Mouse (Mus musculus): ENCODE measurements at regions not wholly inside any gene's neighbourhood (a gene's known extent, or its start where the extent isn't known, plus 50 kb on each side); places are given as distances from the start of the nearest gene placed in this dataset.

DNA sequence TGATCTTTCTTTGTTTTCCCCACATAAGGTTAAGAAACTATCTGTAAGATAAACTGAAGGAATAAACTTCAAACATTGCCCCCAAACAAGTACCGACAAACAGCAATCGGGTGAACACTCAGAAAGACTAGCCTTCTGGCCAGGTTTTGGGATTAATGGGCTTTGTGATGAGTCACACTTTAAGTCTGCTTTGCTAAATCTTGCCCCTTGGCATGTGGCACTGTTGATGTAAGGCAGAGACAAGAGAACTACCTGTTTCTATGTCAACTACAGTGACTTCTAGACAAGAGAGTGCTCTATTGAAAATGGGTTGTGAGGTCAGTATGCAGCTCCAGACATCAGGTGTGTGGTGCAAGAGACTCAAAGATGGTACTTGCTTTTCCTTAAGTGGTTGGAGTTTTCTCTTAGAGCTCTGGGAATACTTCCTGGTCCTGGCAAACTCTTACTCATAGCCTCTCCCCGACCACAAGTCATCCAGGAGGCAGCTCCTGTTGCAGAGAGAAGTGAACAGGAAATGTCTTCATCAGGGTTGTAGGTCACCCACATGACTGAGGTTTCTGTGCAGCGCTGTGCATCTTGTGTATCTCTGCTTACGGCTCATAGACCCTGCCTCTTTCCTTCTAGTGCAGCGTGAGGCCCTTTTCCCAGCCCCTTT lies 198.9 kb downstream of the 1700064H15Rik start:
- Histone ChIP-seq H3K4me3 (ENCODE audit: insufficient read depth in 1 of 2, low read depth in 1 of 2, low read length in 2 of 2, poor library complexity in 1 of 2, severe bottlenecking in 1 of 2) (no peak overlapping the region), H3K9me3 (ENCODE audit: control insufficient read depth, insufficient read depth, low read depth, low read length) (no peaks in the 10 kb centered on the region), H3K27ac (ENCODE audit: insufficient read depth, low read depth, low read length, poor library complexity, severe bottlenecking) (no peak overlapping the region), H3K9ac (ENCODE audit: insufficient read depth, low read depth, low read length, poor library complexity, severe bottlenecking) (no peak overlapping the region), H3K36me3 (ENCODE audit: control insufficient read depth, insufficient read depth, low read length, poor library complexity, severe bottlenecking) (no peaks in the 10 kb centered on the region), H3K4me1 (ENCODE audit: control insufficient read depth in 2 of 2, insufficient read depth in 2 of 2, low read length in 2 of 2, poor library complexity in 1 of 2) (no peaks in the 10 kb centered on the region)
- no peak for DNase-seq (ENCODE audit: low read depth, low spot score)
- in situ Hi-C loops (cut with MboI; ENCODE audit: low sequenced_read_pairs in 2 of 2, unreplicated experiment in 2 of 2): no loop called here
- TF ChIP-seq HCFC1 (IDR thresholded peaks at IDR 0.05; ENCODE audit: borderline replicate concordance, insufficient read depth, low read length): no peak

GRCm38 (mm10) chr3:19429010-19429409 lies 199.5 kb downstream of the 1700064H15Rik start:
- TF ChIP-seq HCFC1 (IDR thresholded peaks at IDR 0.05; ENCODE audit: borderline replicate concordance, insufficient read depth, low read length) (no peak), CHD2 (IDR thresholded peaks at IDR 0.05; ENCODE audit: low read depth, low read length) (no peak), ZNF384 (IDR thresholded peaks at IDR 0.05; ENCODE audit: low read depth, low read length) (no peak), MAFK (IDR thresholded peaks at IDR 0.05; ENCODE audit: insufficient read depth, low read depth, low read length) (no peak), ZC3H11A (IDR thresholded peaks at IDR 0.05; ENCODE audit: borderline replicate concordance, low read depth, low read length) (no peak)
- in situ Hi-C loops (cut with MboI; ENCODE audit: low sequenced_read_pairs in 2 of 2, unreplicated experiment in 2 of 2): no loop called here
- Histone ChIP-seq H3K9me3 (ENCODE audit: control insufficient read depth, insufficient read depth, low read depth, low read length) (no peaks in the 10 kb centered on the region), H3K4me1 (ENCODE audit: control insufficient read depth in 2 of 2, insufficient read depth in 2 of 2, low read length in 2 of 2, poor library complexity in 1 of 2) (no peaks in the 10 kb centered on the region), H3K27ac (ENCODE audit: insufficient read depth, low read depth, low read length, poor library complexity, severe bottlenecking) (no peak overlapping the region), H3K9ac (ENCODE audit: insufficient read depth, low read depth, low read length, poor library complexity, severe bottlenecking) (no peak overlapping the region), H3K4me3 (ENCODE audit: insufficient read depth in 1 of 2, low read depth in 1 of 2, low read length in 2 of 2, poor library complexity in 1 of 2, severe bottlenecking in 1 of 2) (no peak overlapping the region), H3K36me3 (ENCODE audit: control insufficient read depth, insufficient read depth, low read length, poor library complexity, severe bottlenecking) (no peaks in the 10 kb centered on the region)
- no peak for DNase-seq (ENCODE audit: low read depth, low spot score)

GRCm38 (mm10) chr3:19426130-19426556 lies 202.3 kb downstream of the 1700064H15Rik start:
- no peaks in the 10 kb centered on the region for H3K9me3 ChIP-seq (ENCODE audit: control insufficient read depth, insufficient read depth, low read depth, low read length)
- no peak overlapping the region for H3K27ac ChIP-seq (ENCODE audit: insufficient read depth, low read depth, low read length, poor library complexity, severe bottlenecking)
- DNase-seq (ENCODE audit: low read depth, low spot score): no peak
- in situ Hi-C loops (cut with MboI; ENCODE audit: low sequenced_read_pairs in 2 of 2, unreplicated experiment in 2 of 2): no loop called here
- no peaks in the 10 kb centered on the region for H3K36me3 ChIP-seq (ENCODE audit: control insufficient read depth, insufficient read depth, low read length, poor library complexity, severe bottlenecking)
- TF ChIP-seq ZNF384 (IDR thresholded peaks at IDR 0.05; ENCODE audit: low read depth, low read length) (no peak), ZC3H11A (IDR thresholded peaks at IDR 0.05; ENCODE audit: borderline replicate concordance, low read depth, low read length) (no peak), MAFK (IDR thresholded peaks at IDR 0.05; ENCODE audit: insufficient read depth, low read depth, low read length) (no peak)
- no peaks in the 10 kb centered on the region for H3K4me1 ChIP-seq (ENCODE audit: control insufficient read depth in 2 of 2, insufficient read depth in 2 of 2, low read length in 2 of 2, poor library complexity in 1 of 2)
- H3K4me3 ChIP-seq (ENCODE audit: insufficient read depth in 1 of 2, low read depth in 1 of 2, low read length in 2 of 2, poor library complexity in 1 of 2, severe bottlenecking in 1 of 2): no peak overlapping the region
- H3K9ac ChIP-seq (ENCODE audit: insufficient read depth, low read depth, low read length, poor library complexity, severe bottlenecking): no peak overlapping the region

- Histone ChIP-seq H3K4me1 (ENCODE audit: control insufficient read depth in 2 of 2, insufficient read depth in 2 of 2, low read length in 2 of 2, poor library complexity in 1 of 2) (no peaks in the 10 kb centered on the region), H3K36me3 (ENCODE audit: control insufficient read depth, insufficient read depth, low read length, poor library complexity, severe bottlenecking) (no peaks in the 10 kb centered on the region), H3K9ac (ENCODE audit: insufficient read depth, low read depth, low read length, poor library complexity, severe bottlenecking) (no peak overlapping the region), H3K4me3 (ENCODE audit: insufficient read depth in 1 of 2, low read depth in 1 of 2, low read length in 2 of 2, poor library complexity in 1 of 2, severe bottlenecking in 1 of 2) (no peak overlapping the region), H3K27ac (ENCODE audit: insufficient read depth, low read depth, low read length, poor library complexity, severe bottlenecking) (no peak overlapping the region), H3K9me3 (ENCODE audit: control insufficient read depth, insufficient read depth, low read depth, low read length) (no peaks in the 10 kb centered on the region)
- TF ChIP-seq ZC3H11A (IDR thresholded peaks at IDR 0.05; ENCODE audit: borderline replicate concordance, low read depth, low read length) (no peak), MAFK (IDR thresholded peaks at IDR 0.05; ENCODE audit: insufficient read depth, low read depth, low read length) (no peak)
- in situ Hi-C loops (cut with MboI; ENCODE audit: low sequenced_read_pairs in 2 of 2, unreplicated experiment in 2 of 2): no loop called here
- no peak for DNase-seq (ENCODE audit: low read depth, low spot score)
These were observed 203.2 kb downstream of the 1700064H15Rik start for GRCm38 (mm10) chr3:19425322-19425721.

DNA sequence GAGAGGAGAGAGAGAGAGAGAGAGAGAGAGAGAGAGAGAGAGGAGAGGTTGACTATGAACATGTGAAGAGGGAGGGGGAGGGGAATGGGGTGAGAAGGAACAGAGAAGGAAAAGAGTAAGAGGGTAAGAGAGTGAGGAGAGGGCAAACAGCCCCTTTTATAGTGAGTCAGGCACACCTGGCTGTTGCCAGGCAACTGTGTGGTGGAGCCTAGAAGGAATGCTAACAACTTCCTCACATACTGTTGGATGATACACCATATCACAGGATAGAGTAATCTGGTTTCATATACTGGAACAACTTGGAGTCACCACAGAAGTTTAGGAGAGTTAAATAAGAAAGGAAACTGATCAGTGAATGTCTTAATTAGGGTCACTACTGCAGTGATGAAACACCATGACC lies 204.1 kb downstream of the 1700064H15Rik start:
- no peak overlapping the region for H3K9ac ChIP-seq (ENCODE audit: insufficient read depth, low read depth, low read length, poor library complexity, severe bottlenecking)
- H3K9me3 ChIP-seq (ENCODE audit: control insufficient read depth, insufficient read depth, low read depth, low read length): no peaks in the 10 kb centered on the region
- H3K4me1 ChIP-seq (ENCODE audit: control insufficient read depth in 2 of 2, insufficient read depth in 2 of 2, low read length in 2 of 2, poor library complexity in 1 of 2): no peaks in the 10 kb centered on the region
- no peak for DNase-seq (ENCODE audit: low read depth, low spot score)
- no peak overlapping the region for H3K27ac ChIP-seq (ENCODE audit: insufficient read depth, low read depth, low read length, poor library complexity, severe bottlenecking)
- H3K4me3 ChIP-seq (ENCODE audit: insufficient read depth in 1 of 2, low read depth in 1 of 2, low read length in 2 of 2, poor library complexity in 1 of 2, severe bottlenecking in 1 of 2): no peak overlapping the region
- no peaks in the 10 kb centered on the region for H3K36me3 ChIP-seq (ENCODE audit: control insufficient read depth, insufficient read depth, low read length, poor library complexity, severe bottlenecking)
- in situ Hi-C loops (cut with MboI; ENCODE audit: low sequenced_read_pairs in 2 of 2, unreplicated experiment in 2 of 2): no loop called here
- no peak for TF ChIP-seq ZC3H11A (IDR thresholded peaks at IDR 0.05; ENCODE audit: borderline replicate concordance, low read depth, low read length)
- TF ChIP-seq CHD2 (IDR thresholded peaks at IDR 0.05; ENCODE audit: low read depth, low read length): no peak
- TF ChIP-seq ZNF384 (IDR thresholded peaks at IDR 0.05; ENCODE audit: low read depth, low read length): no peak
- TF ChIP-seq MAFK (IDR thresholded peaks at IDR 0.05; ENCODE audit: insufficient read depth, low read depth, low read length): no peak
- no peak for TF ChIP-seq HCFC1 (IDR thresholded peaks at IDR 0.05; ENCODE audit: borderline replicate concordance, insufficient read depth, low read length)

All from ES-E14 (cell line).